Mouse (Mus musculus) embryonic facial prominence, embryonic 13.5 days (tissue): ENCODE results near the gene Evx2. TPM values are rescaled to one million over a fixed set of nuclear protein-coding genes. Genes with fewer than 3 reads are reported as not detected.

Source experiments
- ATAC-seq: fragments of 200-750 bp; cut with Nextera tagmentation; 2 replicates; pipeline ENCODE4 v1.8.0; 2017; ENCODE audit warnings: low read depth; ENCODE audit not compliant: insufficient number of reproducible peaks, insufficient read depth, low FRiP score, low TSS enrichment
- H3K27ac ChIP-seq: fragments of 300-500 bp; sonication (generic); 2 replicates; pipeline ENCODE4 v1.5.1; 2015; ENCODE audit warnings: moderate library complexity, mild to moderate bottlenecking, inconsistent platforms
- H3K27me3 ChIP-seq: fragments of 300-500 bp; sonication (generic); 2 replicates; pipeline ENCODE4 v1.6.1; 2015; ENCODE audit warnings: mild to moderate bottlenecking, inconsistent platforms
- H3K36me3 ChIP-seq: fragments of 300-500 bp; sonication (generic); 2 replicates; pipeline ENCODE4 v1.6.1; 2015; ENCODE audit warnings: mild to moderate bottlenecking, inconsistent platforms
- H3K4me1 ChIP-seq: fragments of 300-500 bp; sonication (generic); 2 replicates; pipeline ENCODE4 v1.6.1; 2015; ENCODE audit warnings: inconsistent platforms
- H3K4me2 ChIP-seq: fragments of 300-500 bp; sonication (generic); 2 replicates; pipeline ENCODE4 v1.6.1; 2015; ENCODE audit warnings: moderate library complexity, mild to moderate bottlenecking, inconsistent platforms
- H3K4me3 ChIP-seq: fragments of 300-500 bp; sonication (generic); 2 replicates; pipeline ENCODE4 v1.5.1; 2015; ENCODE audit warnings: mild to moderate bottlenecking, inconsistent platforms
- H3K9ac ChIP-seq: fragments of 300-500 bp; sonication (generic); 2 replicates; pipeline ENCODE4 v1.6.1; 2015; ENCODE audit warnings: mild to moderate bottlenecking, inconsistent platforms
- H3K9me3 ChIP-seq: fragments of 300-500 bp; sonication (generic); 2 replicates; pipeline ENCODE4 v1.6.1; 2016; ENCODE audit warnings: inconsistent platforms
- WGBS: fragments of 180-500 bp; shearing (Covaris S2); methylation state at CpG from one replicate; pipeline ENCODE4 v1.1.7; 2015; ENCODE audit warnings: mixed read lengths; 5-methylcytosine and 5-hydroxymethylcytosine counted together
- polyA plus RNA-seq: library from polyadenylated mRNA; unstranded; fragments of >200 nt; fragmentation: Nextera tagmentation; extraction: Ambion mirVana; gene quantifications from 2 replicates; pipeline ENCODE4 v1.2.1, GENCODE M21; 2015

The Evx2 gene
- polyA plus RNA-seq, 1 experiment from 2014 or later: not detected

DNA sequence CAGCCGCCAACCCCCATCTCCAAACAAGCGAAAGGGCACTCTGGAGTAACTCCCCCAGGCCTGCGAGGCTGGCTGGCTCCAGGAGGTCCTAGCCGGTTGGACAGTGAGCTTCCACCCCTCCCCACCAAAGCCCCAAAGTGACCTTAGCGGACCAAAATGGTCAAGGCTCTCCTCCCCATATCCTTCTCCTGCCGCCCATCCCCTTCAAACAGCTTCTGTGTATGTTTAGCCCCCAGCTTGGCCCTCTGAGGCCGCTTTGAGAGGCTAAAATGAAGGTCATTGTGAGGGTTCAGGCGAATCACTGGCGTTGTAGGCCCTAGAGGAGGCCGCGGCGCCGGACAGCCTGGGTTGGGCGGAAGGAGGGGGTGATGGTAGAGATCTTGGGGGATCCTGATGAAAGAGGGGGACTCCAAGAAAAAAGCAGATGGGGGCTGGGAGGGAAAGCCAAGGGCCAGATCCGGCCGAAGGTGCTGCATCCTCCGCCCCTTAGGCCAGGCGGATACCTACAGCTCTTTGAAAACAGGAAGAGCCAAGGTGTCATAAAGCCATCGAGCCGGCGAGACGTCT, 41.3 kb upstream of the Evx2 start:
- Histone ChIP-seq H3K27me3 (peaks cover 100% of the 10 kb centered on the region), H3K4me2 (no peak overlapping the region), H3K36me3 (no peaks in the 10 kb centered on the region), H3K4me3 (no peak overlapping the region), H3K9me3 (no peaks in the 10 kb centered on the region), H3K4me1 (peaks cover 24% of the 10 kb centered on the region), H3K9ac (no peak overlapping the region), H3K27ac (no peak overlapping the region)
- ATAC-seq: no peak
- 2% methylated on average over 22 of the region's 22 CpGs for WGBS

DNA sequence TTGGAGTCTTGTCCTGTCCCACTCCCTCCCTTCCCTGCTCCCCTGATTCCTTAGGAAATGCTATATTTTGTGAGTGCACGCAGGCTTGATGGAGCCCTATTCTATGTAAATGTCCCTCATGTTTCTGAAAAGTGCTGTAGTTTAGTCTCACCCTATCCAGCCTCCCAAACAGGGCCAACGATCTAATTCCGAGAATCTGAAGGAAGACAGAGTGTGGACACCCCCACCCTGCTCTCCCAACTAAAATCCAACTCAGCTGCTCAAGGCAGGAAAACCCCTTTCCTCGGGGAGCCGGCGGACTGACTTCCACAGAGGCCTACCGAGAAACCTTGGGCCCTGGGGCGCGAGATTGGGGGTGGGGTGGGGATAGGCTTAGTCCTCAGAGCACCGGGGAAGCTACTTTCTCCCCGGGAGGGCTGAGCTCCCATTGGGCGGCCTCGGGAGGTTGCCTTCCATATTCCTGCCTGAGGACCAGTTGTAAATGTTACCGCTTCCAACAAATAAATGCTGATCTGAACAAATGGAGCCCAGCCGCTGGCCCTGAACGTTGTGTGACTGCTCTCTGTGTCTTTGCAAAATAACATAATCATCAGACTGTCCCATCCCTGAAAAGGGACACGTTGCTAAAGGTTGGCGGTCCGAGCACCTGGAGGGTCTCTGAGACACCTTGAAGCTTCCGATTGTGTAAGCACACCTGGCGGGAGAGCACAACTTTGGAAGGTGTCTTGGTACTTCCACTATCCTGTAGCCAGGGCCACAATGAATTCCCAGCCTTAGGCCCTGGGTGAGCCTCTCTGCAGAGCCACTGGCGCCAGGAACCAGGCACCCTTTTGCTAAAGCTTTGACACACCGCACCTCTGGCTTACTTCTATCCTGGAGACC, 40.5 kb upstream of the Evx2 start:
- no peak for ATAC-seq
- no peak overlapping the region for H3K4me3 ChIP-seq
- H3K9me3 ChIP-seq: no peaks in the 10 kb centered on the region
- H3K27ac ChIP-seq: no peak overlapping the region
- peaks cover 19% of the 10 kb centered on the region for H3K4me1 ChIP-seq
- H3K27me3 ChIP-seq: peaks cover 100% of the 10 kb centered on the region
- H3K9ac ChIP-seq: no peak overlapping the region
- H3K36me3 ChIP-seq: no peaks in the 10 kb centered on the region
- WGBS: 2% methylated on average over 23 of the region's 23 CpGs
- H3K4me2 ChIP-seq: no peak overlapping the region

GRCm38 (mm10) chr2:74699053-74699430, 39.7 kb upstream of the Evx2 start:
- Histone ChIP-seq H3K4me2 (peak overlapping the region; percentile 58; the same call in 1 of the 2 replicates), H3K4me3 (0 out of 2 replicates have a peak overlapping the region, but pooled peaks have one; percentile 37), H3K4me1 (peaks cover 14% of the 10 kb centered on the region), H3K9me3 (no peaks in the 10 kb centered on the region), H3K36me3 (no peaks in the 10 kb centered on the region), H3K9ac (no peak overlapping the region), H3K27ac (no peak overlapping the region), H3K27me3 (peaks cover 100% of the 10 kb centered on the region)
- WGBS: 2% methylated on average over 17 of the region's 17 CpGs
- ATAC-seq: no peak

DNA sequence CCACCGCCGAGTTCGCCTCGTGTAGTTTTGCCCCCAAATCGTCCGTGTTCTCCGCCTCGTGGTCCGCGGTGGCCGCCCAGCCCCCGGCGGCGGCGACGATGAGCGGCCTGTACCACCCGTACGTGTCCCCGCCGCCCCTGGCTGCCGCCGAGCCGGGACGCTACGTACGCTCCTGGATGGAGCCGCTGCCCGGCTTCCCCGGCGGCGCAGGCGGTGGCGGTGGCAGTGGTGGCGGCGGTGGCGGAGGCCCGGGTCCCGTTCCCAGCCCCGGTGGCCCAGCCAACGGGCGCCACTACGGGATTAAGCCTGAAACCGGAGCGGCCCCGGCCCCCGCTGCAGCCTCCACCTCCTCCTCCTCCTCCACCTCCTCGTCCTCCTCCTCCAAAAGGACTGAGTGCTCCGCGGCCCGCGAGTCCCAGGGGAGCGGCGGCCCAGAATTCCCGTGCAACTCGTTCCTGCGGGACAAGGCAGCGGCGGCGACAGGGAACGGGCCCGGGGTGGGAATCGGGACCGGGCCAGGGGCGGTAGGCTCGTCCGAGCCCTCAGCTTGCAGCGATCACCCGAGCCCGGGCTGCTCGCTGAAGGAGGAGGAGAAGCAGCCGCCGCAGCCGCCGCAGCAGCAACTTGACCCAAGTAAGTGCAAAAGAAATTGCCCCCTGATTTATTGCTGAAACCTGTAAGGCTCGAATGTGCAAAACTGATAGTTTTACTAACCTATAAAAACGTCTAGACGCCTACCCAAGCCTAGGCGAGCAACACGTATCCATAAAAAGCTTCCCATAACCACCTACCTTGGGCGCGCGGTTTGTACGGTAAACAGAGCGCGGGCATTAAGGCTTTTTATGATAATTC, 39.1 kb upstream of the Evx2 start:
- ATAC-seq: no peak
- H3K4me3 ChIP-seq: peak overlapping the region; percentile 37
- no peaks in the 10 kb centered on the region for H3K36me3 ChIP-seq
- peaks cover 100% of the 10 kb centered on the region for H3K27me3 ChIP-seq
- H3K4me1 ChIP-seq: peaks cover 14% of the 10 kb centered on the region
- peak overlapping the region; percentile 58 for H3K4me2 ChIP-seq
- H3K9me3 ChIP-seq: no peaks in the 10 kb centered on the region
- H3K27ac ChIP-seq: no peak overlapping the region
- peak overlapping the region; percentile 52 for H3K9ac ChIP-seq
- WGBS: under 1% methylated on average over 86 of the region's 86 CpGs

- no peak for ATAC-seq
- Histone ChIP-seq H3K4me3 (peak within 1 kb of the TSS; percentile 37), H3K4me2 (peak within 1 kb of the TSS; percentile 58), H3K9ac (peak within 1 kb of the TSS; percentile 52), H3K27ac (no peak within 1 kb of the TSS), H3K27me3 (peaks cover 100% of the 10 kb centered on the region), H3K9me3 (no peaks in the 10 kb centered on the region), H3K36me3 (no peaks in the 10 kb centered on the region), H3K4me1 (peaks cover 14% of the 10 kb centered on the region)
- WGBS: under 1% methylated on average over 43 of the region's 43 CpGs
These were observed 38.3 kb upstream of the Evx2 start, which contains the start of gene Hoxd9 for GRCm38 (mm10) chr2:74697567-74698121. TSS of gene Hoxd9 (plus strand) at chr2:74697727.

- H3K9ac ChIP-seq: no peak overlapping the region
- H3K4me2 ChIP-seq: no peak overlapping the region
- H3K4me1 ChIP-seq: peaks cover 14% of the 10 kb centered on the region
- H3K36me3 ChIP-seq: no peaks in the 10 kb centered on the region
- no peaks in the 10 kb centered on the region for H3K9me3 ChIP-seq
- WGBS: 1% methylated on average over 34 of the region's 34 CpGs
- no peak overlapping the region for H3K4me3 ChIP-seq
- no peak for ATAC-seq
- H3K27me3 ChIP-seq: peaks cover 100% of the 10 kb centered on the region
- no peak overlapping the region for H3K27ac ChIP-seq
These were observed 37.3 kb upstream of the Evx2 start for GRCm38 (mm10) chr2:74696442-74697335.

- Histone ChIP-seq H3K36me3 (no peaks in the 10 kb centered on the region), H3K27ac (no peak overlapping the region)
These were observed 36.6 kb upstream of the Evx2 start for GRCm38 (mm10) chr2:74695813-74696430.

DNA sequence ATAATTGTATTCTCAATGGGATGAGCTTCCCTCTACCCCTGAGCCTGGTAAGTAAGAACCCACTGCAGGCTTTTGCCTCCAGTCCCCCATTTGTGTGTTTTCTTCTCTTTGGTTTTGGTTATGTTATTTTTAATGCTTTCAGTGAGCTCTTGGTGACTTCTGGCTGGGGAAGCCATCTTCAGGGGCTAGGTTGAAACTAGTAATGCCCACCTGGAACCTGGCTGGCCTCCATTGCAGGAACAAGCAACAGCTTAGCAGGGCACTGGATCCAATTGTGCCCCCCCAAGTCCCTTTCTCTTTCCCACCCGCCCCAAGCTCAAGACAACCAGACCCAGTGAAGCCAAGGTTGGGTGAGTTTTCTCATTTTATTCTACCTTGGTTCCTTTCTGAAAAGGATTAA, 36.0 kb upstream of the Evx2 start:
- Histone ChIP-seq H3K4me2 (no peak overlapping the region), H3K36me3 (no peaks in the 10 kb centered on the region), H3K9me3 (no peaks in the 10 kb centered on the region), H3K27me3 (peaks cover 97% of the 10 kb centered on the region), H3K4me1 (peaks cover 14% of the 10 kb centered on the region), H3K4me3 (no peak overlapping the region), H3K9ac (no peak overlapping the region), H3K27ac (no peak overlapping the region)
- WGBS: 4% methylated on average over 1 of the region's 1 CpGs
- ATAC-seq: no peak

More at GRCm38 (mm10) chr2:74695813-74696430, 36.6 kb upstream of the Evx2 start:
- no peak for ATAC-seq
- Histone ChIP-seq H3K9ac (no peak overlapping the region), H3K4me1 (peaks cover 14% of the 10 kb centered on the region), H3K27me3 (peaks cover 100% of the 10 kb centered on the region), H3K9me3 (no peaks in the 10 kb centered on the region), H3K4me2 (no peak overlapping the region), H3K4me3 (no peak overlapping the region)
- WGBS: 2% methylated on average over 7 of the region's 7 CpGs

- Histone ChIP-seq H3K36me3 (no peaks in the 10 kb centered on the region), H3K4me3 (no peak overlapping the region), H3K4me1 (peaks cover 14% of the 10 kb centered on the region), H3K4me2 (no peak overlapping the region), H3K9ac (no peak overlapping the region), H3K9me3 (no peaks in the 10 kb centered on the region), H3K27me3 (peaks cover 95% of the 10 kb centered on the region), H3K27ac (no peak overlapping the region)
- no peak for ATAC-seq
- WGBS: 1% methylated on average over 16 of the region's 16 CpGs
These were observed 34.7 kb upstream of the Evx2 start for GRCm38 (mm10) chr2:74694066-74694465.

DNA sequence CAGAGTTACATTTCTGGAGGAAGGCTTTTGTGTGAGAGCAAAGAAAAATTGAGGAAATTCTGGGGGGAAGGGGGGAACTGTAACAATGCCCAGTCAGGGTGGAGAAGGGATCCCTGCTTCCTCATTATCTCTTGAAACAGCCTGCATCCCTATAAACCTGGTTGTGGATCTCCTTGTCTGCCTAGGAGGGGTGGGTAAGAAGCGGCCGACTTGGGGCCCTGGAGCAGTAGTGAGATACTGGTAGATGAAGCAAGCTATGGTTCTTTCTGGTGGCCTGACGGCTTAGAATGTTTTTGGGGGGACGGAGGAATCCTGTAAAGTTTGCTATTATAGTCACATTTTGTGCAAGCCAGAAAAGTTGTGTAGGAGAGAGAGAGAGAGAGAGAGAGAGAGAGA, 34.1 kb upstream of the Evx2 start:
- no peaks in the 10 kb centered on the region for H3K9me3 ChIP-seq
- ATAC-seq: no peak
- H3K4me3 ChIP-seq: no peak overlapping the region
- no peaks in the 10 kb centered on the region for H3K36me3 ChIP-seq
- H3K4me2 ChIP-seq: no peak overlapping the region
- WGBS: 3% methylated on average over 4 of the region's 4 CpGs
- no peak overlapping the region for H3K9ac ChIP-seq
- peaks cover 95% of the 10 kb centered on the region for H3K27me3 ChIP-seq
- no peak overlapping the region for H3K27ac ChIP-seq
- H3K4me1 ChIP-seq: peaks cover 10% of the 10 kb centered on the region
